Mouse (Mus musculus): Measurements from ENCODE around the gene Zfp763. TPM values are rescaled to one million over a fixed set of nuclear protein-coding genes. Genes with fewer than 3 reads are reported as not detected.
A peak's percentile ranks its signal among the peaks of the same experiment; 100 is the strongest.

The Zfp763 gene
- polyA plus RNA-seq, 1 experiment from 2014 or later = 25.9 TPM

- no peaks in the 10 kb centered on the region for H3K27me3 ChIP-seq (ENCODE audit: control insufficient read depth, insufficient read depth, low read length)
- no peaks in the 10 kb centered on the region for H3K9me3 ChIP-seq (ENCODE audit: control insufficient read depth, low read length)
- H3K9ac ChIP-seq (ENCODE audit: low read length) = peak within 1 kb of the TSS; percentile 79
- H3K4me2 ChIP-seq (ENCODE audit: low read depth) = peak within 1 kb of the TSS; percentile 69
- WGBS = 2% methylated on average over 21 of the region's 21 CpGs
- ATAC-seq (ENCODE audit: insufficient read depth, low FRiP score, low TSS enrichment) (peak; percentile 89), DNase-seq (ENCODE audit: low spot score) (peak; percentile 86)
- H3K27ac ChIP-seq (ENCODE audit: low read depth, low read length) = peak within 1 kb of the TSS; percentile 60; the same call in 1 of the 2 replicates
- H3K36me3 ChIP-seq (ENCODE audit: control insufficient read depth, insufficient read depth, low read length) = no peaks in the 10 kb centered on the region
- peak within 1 kb of the TSS; percentile 80 for H3K4me3 ChIP-seq (ENCODE audit: low read depth, low read length)
- peaks cover 2% of the 10 kb centered on the region; the same call in 1 of the 2 replicates for H3K4me1 ChIP-seq (ENCODE audit: control insufficient read depth, insufficient read depth, low read length)
Measured at GRCm38 (mm10) chr17:32992699-32993474, 40.3 kb downstream of the Zfp763 start, which contains the start of gene Zfp952. Gene Zfp952, plus strand, starts transcription at chr17:32993129.

- no peaks in the 10 kb centered on the region for H3K9me3 ChIP-seq (ENCODE audit: control insufficient read depth, low read length)
- peak overlapping the region; percentile 79; the same call in 1 of the 2 replicates for H3K9ac ChIP-seq (ENCODE audit: low read length)
- H3K4me3 ChIP-seq (ENCODE audit: low read depth, low read length) = peak overlapping the region; percentile 80; the same call in 1 of the 2 replicates
- DNase-seq (ENCODE audit: low spot score) (no peak), ATAC-seq (ENCODE audit: insufficient read depth, low FRiP score, low TSS enrichment) (no peak)
- no peak overlapping the region for H3K27ac ChIP-seq (ENCODE audit: low read depth, low read length)
- H3K27me3 ChIP-seq (ENCODE audit: control insufficient read depth, insufficient read depth, low read length) = no peaks in the 10 kb centered on the region
- H3K4me2 ChIP-seq (ENCODE audit: low read depth) = peak overlapping the region; percentile 69
- no peaks in the 10 kb centered on the region for H3K36me3 ChIP-seq (ENCODE audit: control insufficient read depth, insufficient read depth, low read length)
- WGBS = 76% methylated on average over 12 of the region's 12 CpGs
- peaks cover 2% of the 10 kb centered on the region; the same call in 1 of the 2 replicates for H3K4me1 ChIP-seq (ENCODE audit: control insufficient read depth, insufficient read depth, low read length)
Measured at GRCm38 (mm10) chr17:32991965-32992698, 41.1 kb downstream of the Zfp763 start.

- Histone ChIP-seq H3K4me3 (ENCODE audit: low read depth, low read length) (no peak overlapping the region), H3K9me3 (ENCODE audit: control insufficient read depth, low read length) (no peaks in the 10 kb centered on the region), H3K36me3 (ENCODE audit: control insufficient read depth, insufficient read depth, low read length) (no peaks in the 10 kb centered on the region), H3K4me2 (ENCODE audit: low read depth) (no peak overlapping the region), H3K9ac (ENCODE audit: low read length) (no peak overlapping the region), H3K27ac (ENCODE audit: low read depth, low read length) (no peak overlapping the region), H3K4me1 (ENCODE audit: control insufficient read depth, insufficient read depth, low read length) (no peaks in the 10 kb centered on the region), H3K27me3 (ENCODE audit: control insufficient read depth, insufficient read depth, low read length) (no peaks in the 10 kb centered on the region)
- ATAC-seq (ENCODE audit: insufficient read depth, low FRiP score, low TSS enrichment) = no peak
- DNase-seq (ENCODE audit: low spot score) = no peak
- WGBS = 79% methylated on average over 4 of the region's 4 CpGs
Measured at GRCm38 (mm10) chr17:32986301-32986700, 46.9 kb downstream of the Zfp763 start.

- no peak overlapping the region for H3K27ac ChIP-seq (ENCODE audit: low read depth, low read length)
- no peaks in the 10 kb centered on the region for H3K27me3 ChIP-seq (ENCODE audit: control insufficient read depth, insufficient read depth, low read length)
- H3K9me3 ChIP-seq (ENCODE audit: control insufficient read depth, low read length) = no peaks in the 10 kb centered on the region
- no peak for DNase-seq (ENCODE audit: low spot score)
- H3K4me2 ChIP-seq (ENCODE audit: low read depth) = no peak overlapping the region
- no peak for ATAC-seq (ENCODE audit: insufficient read depth, low FRiP score, low TSS enrichment)
- H3K36me3 ChIP-seq (ENCODE audit: control insufficient read depth, insufficient read depth, low read length) = peaks cover 11% of the 10 kb centered on the region
- H3K4me1 ChIP-seq (ENCODE audit: control insufficient read depth, insufficient read depth, low read length) = no peaks in the 10 kb centered on the region
- 86% methylated on average over 4 of the region's 4 CpGs for WGBS
- no peak overlapping the region for H3K4me3 ChIP-seq (ENCODE audit: low read depth, low read length)
- H3K9ac ChIP-seq (ENCODE audit: low read length) = no peak overlapping the region
Measured at GRCm38 (mm10) chr17:32981361-32981760, 51.8 kb downstream of the Zfp763 start.

Other genes starting within 250 kb of the Zfp763 start
- 36.9 and 41.3 TPM in 2 replicates for gene Zfp871, start 245.1 kb downstream of the Zfp763 start, polyA plus RNA-seq (2014; fragmentation: Nextera tagmentation; extraction: Ambion mirVana)
- 31.1 and 33.3 TPM in 2 replicates for gene Zfp811, start 223.5 kb downstream of the Zfp763 start, polyA plus RNA-seq (2014; fragmentation: Nextera tagmentation; extraction: Ambion mirVana)
- 17.6 and 21.1 TPM in 2 replicates for gene Zfp799, start 203.1 kb downstream of the Zfp763 start, polyA plus RNA-seq (2014; fragmentation: Nextera tagmentation; extraction: Ambion mirVana)
- gene Zfp870, start 141.8 kb downstream of the Zfp763 start, polyA plus RNA-seq (2014; fragmentation: Nextera tagmentation; extraction: Ambion mirVana) = 9.0 and 9.8 TPM in 2 replicates
- not detected in 2 replicates for gene Cyp4f14, start 116.1 kb downstream of the Zfp763 start, polyA plus RNA-seq (2014; fragmentation: Nextera tagmentation; extraction: Ambion mirVana)
- 2.6 and 3.0 TPM in 2 replicates for gene Cyp4f13, start 86.0 kb downstream of the Zfp763 start, polyA plus RNA-seq (2014; fragmentation: Nextera tagmentation; extraction: Ambion mirVana)
- gene Zfp472, start 67.6 kb downstream of the Zfp763 start, polyA plus RNA-seq (2014; fragmentation: Nextera tagmentation; extraction: Ambion mirVana) = 13.1 and 13.7 TPM in 2 replicates
- 16.8 and 18.6 TPM in 2 replicates for gene Zfp952, start 40.3 kb downstream of the Zfp763 start, polyA plus RNA-seq (2014; fragmentation: Nextera tagmentation; extraction: Ambion mirVana)
- gene 4921501E09Rik, start 34.7 kb upstream of the Zfp763 start, polyA plus RNA-seq (2014; fragmentation: Nextera tagmentation; extraction: Ambion mirVana) = not detected in 2 replicates
- 10.7 and 11.9 TPM in 2 replicates for gene Zfp563, start 55.9 kb upstream of the Zfp763 start, polyA plus RNA-seq (2014; fragmentation: Nextera tagmentation; extraction: Ambion mirVana)
- gene Morc2b, start 106.3 kb upstream of the Zfp763 start, polyA plus RNA-seq (2014; fragmentation: Nextera tagmentation; extraction: Ambion mirVana) = 0.12 and 0.18 TPM in 2 replicates
- 0.05 TPM in 1 of 2 replicates, not detected in the other for gene Olfr55, start 135.0 kb upstream of the Zfp763 start, polyA plus RNA-seq (2014; fragmentation: Nextera tagmentation; extraction: Ambion mirVana)
- not detected in 2 replicates for gene Olfr239, start 157.9 kb upstream of the Zfp763 start, polyA plus RNA-seq (2014; fragmentation: Nextera tagmentation; extraction: Ambion mirVana)
- gene Olfr1564, start 188.3 kb upstream of the Zfp763 start, polyA plus RNA-seq (2014; fragmentation: Nextera tagmentation; extraction: Ambion mirVana) = not detected in 2 replicates
- gene Zfp955a, start 221.7 kb upstream of the Zfp763 start, polyA plus RNA-seq (2014; fragmentation: Nextera tagmentation; extraction: Ambion mirVana) = 20.6 and 22.8 TPM in 2 replicates
- 0.07 TPM in 1 of 2 replicates, not detected in the other for gene Olfr63, start 231.3 kb upstream of the Zfp763 start, polyA plus RNA-seq (2014; fragmentation: Nextera tagmentation; extraction: Ambion mirVana)